Mouse (Mus musculus) heart, postnatal 0 days (tissue): Measurements from ENCODE around the gene Gjb2. TPM values are rescaled to one million over a fixed set of nuclear protein-coding genes. Genes with fewer than 3 reads are reported as not detected.

Source experiments
- ATAC-seq: fragments of 200-750 bp; cut with Nextera tagmentation; 2 replicates; pipeline ENCODE4 v1.8.0; 2017; ENCODE audit warnings: low read depth, moderate number of reproducible peaks, moderate library complexity; ENCODE audit not compliant: insufficient read depth
- DNase-seq: peaks from one replicate; pipeline ENCODE4 v3.0.0-alpha.2; 2016; ENCODE audit warnings: low spot score
- H3K27ac ChIP-seq: fragments of 300-500 bp; sonication (generic); 2 replicates; pipeline ENCODE4 v1.5.1; 2014; ENCODE audit warnings: low read depth, mild to moderate bottlenecking
- H3K27me3 ChIP-seq: fragments of 300-500 bp; sonication (generic); 2 replicates; pipeline ENCODE4 v1.6.1; 2014; ENCODE audit warnings: low read length, mixed read lengths; ENCODE audit not compliant: control insufficient read depth, insufficient read depth
- H3K36me3 ChIP-seq: fragments of 300-500 bp; sonication (generic); replicated peaks from 2 replicates; pipeline ENCODE4 v1.6.1; 2014; ENCODE audit warnings: low read length, mixed read lengths; ENCODE audit not compliant: control insufficient read depth, insufficient read depth
- H3K4me1 ChIP-seq: fragments of 300-500 bp; sonication (generic); 2 replicates; pipeline ENCODE4 v1.6.1; 2014; ENCODE audit warnings: antibody characterized with exemption; ENCODE audit not compliant: control insufficient read depth, insufficient read depth
- H3K4me2 ChIP-seq: fragments of 300-500 bp; sonication (generic); 2 replicates; pipeline ENCODE4 v1.6.1; 2014; ENCODE audit warnings: low read depth, mild to moderate bottlenecking, low read length, moderate library complexity
- H3K4me3 ChIP-seq: fragments of 300-500 bp; sonication (generic); 2 replicates; pipeline ENCODE4 v1.5.1; 2014; ENCODE audit warnings: low read depth, low read length
- H3K9ac ChIP-seq: fragments of 300-500 bp; sonication (generic); replicated peaks from 2 replicates; pipeline ENCODE4 v1.6.1; 2014; ENCODE audit warnings: low read depth, low read length, mixed read lengths
- H3K9me3 ChIP-seq: fragments of 300-500 bp; sonication (generic); replicated peaks from 2 replicates; pipeline ENCODE4 v1.6.1; 2016; ENCODE audit warnings: low read length; ENCODE audit not compliant: control insufficient read depth
- CTCF ChIP-seq: IDR thresholded peaks from 2 replicates; pipeline ENCODE4 v1.5.1; 2016; ENCODE audit warnings: antibody characterized with exemption, control low read depth, low read depth
- EP300 ChIP-seq: IDR thresholded peaks from 2 replicates; pipeline ENCODE4 v1.6.1; 2016; ENCODE audit warnings: antibody characterized with exemption, low read depth
- WGBS: fragments of 180-500 bp; shearing (Covaris S2); extraction: QIAGEN DNeasy Blood & Tissue Kit; methylation state at CpG from one replicate; pipeline ENCODE4 v1.1.7; 2014; 5-methylcytosine and 5-hydroxymethylcytosine counted together
- polyA plus RNA-seq: library from polyadenylated mRNA; unstranded; fragments of >200 nt; fragmentation: Nextera tagmentation; extraction: Ambion mirVana; gene quantifications from 2 replicates; pipeline ENCODE4 v1.2.1, GENCODE M21; 2015
- total RNA-seq: library from RNA; depleted of rRNA; stranded (reverse); fragments of >200 nt; gene quantifications from 2 replicates; pipeline ENCODE4 v1.2.3, GENCODE M21; 2014; ENCODE audit warnings: low replicate concordance

Gene Gjb2
- total and polyA plus RNA-seq, 2 experiments from 2014 or later: 0.04 to 0.10 TPM

DNA sequence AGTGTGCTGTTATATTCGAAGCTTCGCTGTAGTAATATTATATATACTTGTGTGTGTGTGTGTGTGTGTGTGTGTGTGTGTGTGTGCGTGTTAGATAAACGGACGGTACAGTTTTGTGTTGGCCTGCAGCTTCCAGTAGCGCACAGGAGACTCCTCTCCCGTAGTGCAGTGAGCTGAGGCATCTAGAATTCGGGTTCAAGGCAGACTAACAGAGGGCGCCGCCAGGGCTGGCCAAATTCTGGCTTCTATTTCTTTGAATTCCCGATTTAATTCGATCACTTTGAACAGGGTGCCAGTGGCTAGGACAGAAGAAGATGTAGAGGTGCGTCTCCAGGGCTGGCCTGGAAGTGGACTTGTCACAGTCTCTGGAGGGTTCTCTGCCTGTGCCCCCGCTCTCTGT, 609 bp upstream of the Gjb2 start:
- ATAC-seq: no peak
- no peak for DNase-seq
- 14% methylated on average over 14 of the region's 14 CpGs for WGBS
- Histone ChIP-seq H3K4me2 (peak overlapping the region; percentile 100), H3K27me3 (peaks cover 69% of the 10 kb centered on the region), H3K36me3 (no peaks in the 10 kb centered on the region), H3K27ac (no peak overlapping the region), H3K4me3 (peak overlapping the region; percentile 70), H3K9me3 (no peaks in the 10 kb centered on the region), H3K9ac (no peak overlapping the region), H3K4me1 (no peaks in the 10 kb centered on the region)
- no peak for TF ChIP-seq EP300
- no peak for TF ChIP-seq CTCF

DNA sequence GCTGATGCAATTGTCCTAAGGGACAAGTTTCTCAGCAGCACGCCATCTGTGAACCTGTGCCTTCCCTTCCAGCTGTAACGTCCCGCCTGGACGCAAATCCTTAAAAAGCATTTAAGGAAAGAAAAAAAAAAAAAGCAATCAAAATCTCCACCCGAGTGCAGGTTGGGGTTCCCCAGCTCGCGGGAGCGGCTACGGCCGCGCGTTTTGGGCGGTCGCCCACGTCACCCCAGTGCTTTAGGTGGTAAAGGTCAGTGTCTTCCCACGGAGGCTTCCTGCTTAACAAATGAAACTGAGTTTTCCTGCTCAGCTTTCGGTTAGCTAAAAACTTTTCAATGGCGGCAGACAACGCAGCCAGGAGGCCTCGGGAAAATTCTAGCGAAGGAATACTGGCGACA, 794 bp downstream of the Gjb2 start:
- 4% methylated on average over 22 of the region's 22 CpGs for WGBS
- Histone ChIP-seq H3K9me3 (no peaks in the 10 kb centered on the region), H3K9ac (peak overlapping the region; percentile 32), H3K27ac (no peak overlapping the region), H3K4me2 (peak overlapping the region; percentile 100), H3K4me3 (peak overlapping the region; percentile 70), H3K4me1 (no peaks in the 10 kb centered on the region), H3K36me3 (no peaks in the 10 kb centered on the region), H3K27me3 (peaks cover 69% of the 10 kb centered on the region)
- ATAC-seq (no peak), DNase-seq (no peak)
- TF ChIP-seq EP300: no peak
- no peak for TF ChIP-seq CTCF

DNA sequence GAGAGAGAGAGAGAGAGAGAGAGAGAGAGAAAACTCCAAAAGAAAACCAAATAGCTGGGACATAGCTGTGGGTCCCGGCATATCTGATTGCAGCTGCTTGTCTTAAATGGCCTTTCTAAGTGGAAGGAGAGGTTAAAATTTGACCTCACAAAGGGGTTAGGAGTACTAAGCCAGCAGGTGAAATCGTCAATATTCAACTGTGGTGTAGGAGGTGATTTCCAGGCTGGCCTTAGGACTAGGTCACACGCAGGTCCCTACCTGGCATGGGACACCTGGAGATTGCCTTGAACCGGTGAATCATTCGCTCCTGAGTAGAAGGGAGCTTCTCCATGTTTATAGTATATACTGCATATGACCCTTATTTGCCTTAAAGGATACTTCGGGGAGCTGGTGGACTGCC, 1.4 kb downstream of the Gjb2 start:
- TF ChIP-seq CTCF (no peak), EP300 (no peak)
- no peaks in the 10 kb centered on the region for H3K36me3 ChIP-seq
- DNase-seq (no peak), ATAC-seq (no peak)
- no peaks in the 10 kb centered on the region for H3K9me3 ChIP-seq
- 70% methylated on average over 6 of the region's 6 CpGs for WGBS
- no peak overlapping the region for H3K4me2 ChIP-seq
- H3K4me3 ChIP-seq: peak overlapping the region; percentile 70; the same call in 1 of the 2 replicates
- no peaks in the 10 kb centered on the region for H3K4me1 ChIP-seq
- H3K9ac ChIP-seq: no peak overlapping the region
- peaks cover 65% of the 10 kb centered on the region for H3K27me3 ChIP-seq
- no peak overlapping the region for H3K27ac ChIP-seq

DNA sequence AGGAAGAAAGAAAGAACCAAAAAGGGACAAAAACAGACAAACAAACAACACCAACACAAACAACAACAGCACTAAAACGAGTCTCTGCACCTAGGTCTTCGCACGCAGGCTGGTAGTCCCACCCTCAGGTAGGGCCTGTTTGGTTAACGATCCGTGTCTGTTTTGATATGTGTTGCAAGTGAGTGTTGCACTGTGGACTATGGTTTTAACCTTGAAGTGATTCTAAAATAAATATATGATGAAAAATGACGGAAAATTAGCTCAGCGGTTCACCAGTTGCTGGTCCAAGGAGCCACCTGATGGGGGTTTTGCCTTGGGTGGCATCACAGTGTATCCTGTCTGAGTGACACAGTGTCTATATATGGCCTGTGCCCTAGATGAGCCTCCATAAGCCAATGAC, 2.9 kb downstream of the Gjb2 start:
- Histone ChIP-seq H3K36me3 (no peaks in the 10 kb centered on the region), H3K9me3 (no peaks in the 10 kb centered on the region), H3K27me3 (peaks cover 51% of the 10 kb centered on the region), H3K4me3 (no peak overlapping the region), H3K4me1 (no peaks in the 10 kb centered on the region), H3K9ac (no peak overlapping the region), H3K27ac (no peak overlapping the region), H3K4me2 (no peak overlapping the region)
- WGBS: 78% methylated on average over 7 of the region's 7 CpGs
- DNase-seq: no peak
- no peak for ATAC-seq
- TF ChIP-seq CTCF (no peak), EP300 (no peak)

DNA sequence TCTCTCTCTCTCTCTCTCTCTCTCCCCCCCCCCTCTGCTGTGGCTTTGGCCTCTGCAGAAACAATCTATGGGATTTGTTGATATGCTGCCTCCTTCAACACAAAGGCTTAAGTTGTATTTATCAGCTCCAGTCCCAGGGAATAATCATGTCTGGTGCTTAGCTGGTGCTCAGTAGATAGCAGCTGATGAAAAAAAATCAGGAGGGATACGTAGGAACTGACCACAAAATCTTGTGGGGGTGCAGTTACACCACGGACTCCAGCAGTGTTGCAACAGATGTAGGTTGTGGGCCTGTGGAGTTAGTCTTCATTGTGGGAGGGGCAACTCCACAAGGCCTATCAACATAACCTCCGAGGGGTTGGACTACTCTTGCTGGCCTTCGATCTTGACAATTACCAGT, 8.6 kb downstream of the Gjb2 start:
- no peaks in the 10 kb centered on the region for H3K4me1 ChIP-seq
- ATAC-seq (no peak), DNase-seq (no peak)
- H3K9ac ChIP-seq: no peak overlapping the region
- no peaks in the 10 kb centered on the region for H3K9me3 ChIP-seq
- no peak overlapping the region for H3K27ac ChIP-seq
- no peaks in the 10 kb centered on the region for H3K36me3 ChIP-seq
- H3K27me3 ChIP-seq: no peaks in the 10 kb centered on the region
- WGBS: 54% methylated on average over 4 of the region's 4 CpGs
- no peak overlapping the region for H3K4me2 ChIP-seq
- TF ChIP-seq CTCF (no peak), EP300 (no peak)
- H3K4me3 ChIP-seq: no peak overlapping the region

DNA sequence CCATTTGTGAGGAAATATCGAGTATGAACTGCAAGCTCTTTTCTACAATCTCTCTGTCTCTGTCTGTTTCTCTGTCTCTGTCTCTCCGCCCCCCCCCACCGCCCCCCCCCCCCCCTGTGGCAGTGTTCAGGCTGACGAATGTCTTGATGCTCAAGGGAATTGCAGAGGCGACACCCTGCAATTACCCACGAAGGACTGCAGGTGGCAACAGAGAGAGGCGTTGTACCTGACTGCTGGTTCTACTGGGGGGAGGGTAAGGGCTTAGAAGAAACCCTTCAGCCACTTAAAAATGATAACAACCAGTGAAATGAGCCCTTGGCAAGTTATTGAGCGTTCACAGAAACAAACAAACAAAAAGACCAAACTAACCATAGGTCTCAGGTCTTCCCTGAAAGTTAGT, 11.5 kb downstream of the Gjb2 start:
- Histone ChIP-seq H3K9me3 (no peaks in the 10 kb centered on the region), H3K4me1 (no peaks in the 10 kb centered on the region), H3K27ac (no peak overlapping the region), H3K4me3 (no peak overlapping the region), H3K36me3 (no peaks in the 10 kb centered on the region), H3K27me3 (no peaks in the 10 kb centered on the region), H3K4me2 (no peak overlapping the region), H3K9ac (no peak overlapping the region)
- ATAC-seq (no peak), DNase-seq (peak; percentile 38)
- WGBS: 10% methylated on average over 7 of the region's 8 CpGs
- peak; percentile 71 for TF ChIP-seq CTCF
- no peak for TF ChIP-seq EP300
